Mouse (Mus musculus): Measurements from ENCODE around the gene Ipp.

The Ipp gene

GRCm38 (mm10) chr4:116507425-116508218 is at the start of gene Ipp:
Gene Ipp, plus strand, starts transcription at chr4:116507549.
- peak; percentile 95 for DNase-seq (ENCODE audit: low spot score)

DNA sequence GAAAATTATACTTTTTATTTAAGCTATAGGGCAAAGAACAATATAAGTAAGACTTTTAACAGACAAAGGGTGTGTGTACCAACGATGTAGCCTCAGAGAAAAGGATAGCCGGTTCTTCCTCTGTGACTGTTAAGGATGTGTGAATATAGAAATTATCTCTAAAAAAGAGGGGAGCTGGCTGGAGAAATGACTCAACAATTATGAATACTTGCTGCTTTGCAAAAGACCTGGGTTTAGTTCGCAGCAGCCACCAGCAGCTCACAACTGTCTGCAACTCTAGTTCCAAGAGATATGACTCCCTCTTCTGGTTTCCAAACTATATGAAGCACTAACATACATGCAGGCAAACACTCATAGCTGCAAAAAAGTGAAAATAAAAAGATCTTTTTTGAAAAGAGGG is 45.4 kb upstream of the Ipp start:
- DNase-seq (ENCODE audit: low spot score), result no peak

- DNase-seq (ENCODE audit: low spot score), result peak; percentile 35
These were observed 43.9 kb upstream of the Ipp start for GRCm38 (mm10) chr4:116463231-116464125.

GRCm38 (mm10) chr4:116464126-116464981 is 43.0 kb upstream of the Ipp start, which contains the start of gene Mast2:
Gene Mast2, minus strand, starts transcription at chr4:116464183.
- DNase-seq (ENCODE audit: low spot score), result peak; percentile 86

DNA sequence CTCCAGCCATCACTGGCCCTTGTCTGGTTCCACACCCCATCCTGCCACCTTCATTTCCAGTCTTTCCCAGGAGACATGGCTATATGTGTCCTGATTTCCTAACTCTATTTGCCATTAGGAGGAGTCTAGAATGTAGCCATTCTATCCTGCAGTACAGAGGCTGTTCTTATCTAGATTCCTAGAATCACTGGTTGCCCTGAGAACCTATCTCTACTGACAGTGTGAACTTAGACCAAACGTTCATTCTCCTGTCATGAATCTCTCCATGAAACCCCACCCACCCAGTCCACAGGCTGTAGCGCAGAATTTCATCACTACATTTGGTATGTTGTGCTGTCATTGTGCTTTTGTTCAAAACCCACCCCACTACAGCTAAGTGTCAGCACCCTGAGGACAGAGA is 26.0 kb upstream of the Ipp start:
- no peak for DNase-seq (ENCODE audit: low spot score)

- no peak for DNase-seq (ENCODE audit: low spot score)
These were observed 23.9 kb upstream of the Ipp start for GRCm38 (mm10) chr4:116483476-116483875.

GRCm38 (mm10) chr4:116491119-116491536 is 16.2 kb upstream of the Ipp start:
- no peak for DNase-seq (ENCODE audit: low spot score)

DNA sequence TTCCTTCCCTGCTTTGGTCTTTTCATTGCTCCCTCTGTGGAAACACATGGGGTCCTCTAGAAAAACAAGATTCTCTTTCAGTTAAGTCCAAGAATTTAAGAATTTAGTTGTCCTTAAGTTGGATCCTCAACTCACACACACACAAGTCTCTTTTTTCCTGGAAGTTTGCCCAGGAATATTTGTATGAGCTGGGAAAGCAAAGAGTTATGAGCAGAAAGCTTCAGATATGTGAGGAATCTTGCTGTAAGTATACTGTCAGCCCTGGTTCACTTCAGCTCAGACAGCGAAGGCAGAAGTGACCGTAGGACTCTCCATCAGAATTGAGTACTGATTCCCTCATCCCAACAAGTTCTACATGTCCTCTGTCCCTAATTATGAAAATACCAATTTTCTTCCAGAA is 15.5 kb upstream of the Ipp start:
- DNase-seq (ENCODE audit: low spot score), result no peak

DNA sequence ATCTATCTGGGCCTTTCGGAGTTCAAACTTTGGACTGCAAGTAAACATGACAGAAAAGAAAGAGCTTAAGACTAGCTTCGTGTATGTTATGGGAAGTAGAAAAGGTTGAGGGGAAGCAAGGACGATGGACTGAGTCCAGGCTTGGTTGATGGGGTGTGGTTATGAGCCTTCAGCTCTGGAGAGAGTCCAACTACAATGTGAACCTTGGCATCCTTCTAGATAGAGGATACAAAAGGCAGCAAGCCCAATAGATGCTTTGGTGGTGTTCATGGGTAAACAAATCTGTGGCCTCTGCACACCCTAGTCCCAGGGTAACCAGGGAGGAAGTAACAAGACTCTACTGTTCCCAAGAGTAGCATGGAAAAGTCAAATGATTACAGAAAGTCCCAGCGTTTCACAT is 14.9 kb upstream of the Ipp start:
- DNase-seq (ENCODE audit: low spot score), result no peak

DNA sequence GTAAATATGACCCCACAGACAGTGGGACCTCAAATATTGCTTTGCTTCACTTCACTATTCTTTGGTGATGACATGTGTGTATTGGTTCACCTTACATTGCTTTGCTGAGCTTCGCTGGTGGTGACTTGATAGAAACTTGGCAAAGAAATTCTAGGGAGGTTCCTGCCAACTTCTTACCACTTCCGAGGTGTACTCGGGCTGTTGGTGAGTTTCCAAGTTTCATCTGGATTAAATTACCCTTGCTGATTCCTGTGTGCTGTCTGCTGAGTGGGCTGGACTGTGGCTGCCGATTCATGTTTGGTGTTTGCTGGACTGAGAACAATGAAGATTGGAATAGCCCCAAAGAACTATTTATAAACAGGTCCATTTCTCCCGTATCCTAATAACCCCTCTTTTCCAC is 13.7 kb upstream of the Ipp start:
- DNase-seq (ENCODE audit: low spot score), result no peak

DNA sequence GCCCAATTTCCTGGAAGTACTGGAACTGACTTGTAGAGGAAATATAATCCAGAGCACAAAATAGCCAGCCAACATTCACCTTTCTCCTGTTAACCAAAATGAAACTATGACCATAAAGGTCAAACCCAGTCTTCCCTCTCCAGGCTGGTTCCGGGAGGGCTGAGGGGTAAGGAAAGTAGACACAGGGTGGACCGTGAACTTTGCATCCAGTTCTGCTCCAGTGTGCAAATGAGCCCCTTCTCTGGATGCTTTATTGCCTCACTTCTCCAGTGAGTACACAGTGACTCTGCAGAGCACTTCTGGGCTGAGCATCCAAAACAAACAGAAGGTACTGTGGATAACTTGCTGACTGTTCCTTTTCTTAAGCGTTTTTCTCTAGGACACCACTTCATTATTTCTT is 7.4 kb upstream of the Ipp start:
- DNase-seq (ENCODE audit: low spot score), result no peak

GRCm38 (mm10) chr4:116506886-116507424 is 394 bp upstream of the Ipp start:
- DNase-seq (ENCODE audit: low spot score), result peak; percentile 13

DNA sequence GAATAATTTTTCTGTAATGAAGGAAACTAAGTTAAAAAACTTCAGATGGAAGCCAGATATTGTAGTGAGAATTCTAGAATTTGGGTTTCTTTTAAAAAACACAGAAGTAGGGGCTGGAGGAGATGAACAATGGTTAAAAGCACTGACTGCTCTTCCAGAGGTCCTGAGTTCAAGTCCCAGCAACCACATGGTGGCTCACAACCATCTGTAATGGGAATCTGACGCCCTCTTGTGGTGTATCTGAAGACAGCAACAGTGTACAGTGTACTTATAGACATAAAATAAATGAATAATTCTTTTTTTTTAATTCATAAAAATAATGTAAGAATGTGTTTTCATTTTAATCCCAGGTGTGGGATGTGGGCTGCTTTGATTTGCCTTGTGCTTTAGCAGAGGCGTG is 23.8 kb downstream of the Ipp start:
- DNase-seq (ENCODE audit: low spot score), result no peak

GRCm38 (mm10) chr4:116536351-116536750 is 29.0 kb downstream of the Ipp start:
- DNase-seq (ENCODE audit: low spot score), result no peak

GRCm38 (mm10) chr4:116537737-116538136 is 30.4 kb downstream of the Ipp start:
- no peak for DNase-seq (ENCODE audit: low spot score)

- DNase-seq (ENCODE audit: low spot score), result no peak
These were observed 43.1 kb downstream of the Ipp start for GRCm38 (mm10) chr4:116550432-116550831.

- no peak for DNase-seq (ENCODE audit: low spot score)
These were observed 45.7 kb downstream of the Ipp start for GRCm38 (mm10) chr4:116553035-116553434.

- peak; percentile 74 for DNase-seq (ENCODE audit: low spot score)
These were observed 48.3 kb downstream of the Ipp start, which contains the start of gene Tmem69 for GRCm38 (mm10) chr4:116555413-116556300. Gene Tmem69, minus strand, starts transcription at chr4:116555936.

GRCm38 (mm10) chr4:116556561-116557305 is 49.4 kb downstream of the Ipp start:
- peak; percentile 89 for DNase-seq (ENCODE audit: low spot score)
